Mouse (Mus musculus) mouse embryonic stem cell (cell line): ENCODE measurements around the gene Tmem267.

Experiments
- in situ Hi-C, 2 experiments: fragments of 300-500 bp; cut with MboI; formaldehyde crosslinking; loops; 1 replicate in 1 of 2; 3 replicates in 1 of 2; pipeline ENCODE4 v1.14.3; 2019 to 2020; ENCODE audit warnings: low sequenced_read_pairs in 2 of 2, low pct_unique_long_range_greater_than_20kb in 1 of 2, mixed read lengths in 1 of 2; ENCODE audit not compliant: unreplicated experiment in 1 of 2

The Tmem267 gene

GRCm38 (mm10) chr13:119654734-119655133 is 166.9 kb downstream of the Tmem267 start:
- in situ Hi-C loops, result no loop called here

- in situ Hi-C loops, result no loop called here
Measured at GRCm38 (mm10) chr13:119656246-119656645, 168.4 kb downstream of the Tmem267 start.

- in situ Hi-C loops, result no loop called here
Measured at GRCm38 (mm10) chr13:119656846-119657416, 169.1 kb downstream of the Tmem267 start.
